In the genomic region with DNA sequence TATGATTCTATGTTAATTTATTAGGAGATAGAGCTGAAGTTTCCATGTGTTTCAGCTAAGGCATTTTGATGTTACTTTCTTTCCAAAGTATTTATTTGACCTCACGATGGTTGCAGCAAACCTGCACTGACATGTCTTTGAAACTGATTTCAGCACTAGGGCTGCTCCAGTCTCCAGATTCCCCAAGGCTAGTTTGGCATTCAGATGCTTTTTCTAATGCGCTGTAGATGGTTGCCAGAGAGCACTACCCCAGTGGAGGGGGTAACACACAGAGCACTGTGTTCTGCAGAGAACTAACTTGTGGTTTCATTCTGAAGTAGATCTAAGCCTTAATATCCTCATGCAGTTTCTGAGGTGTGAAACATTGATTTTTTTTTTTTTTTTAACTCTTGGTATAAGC, we compare ENCODE assay signal across 16 mouse cellular contexts.
"Had no signal": no experiment of that assay in that cellular context is flagged by ENCODE, and none has a peak within 500 bp of the region (broad histone marks: within the 10 kb centered on the region; RNA-seq: fewer than 3 reads in every experiment).

No protein-coding gene starts in this region.

- DNase-seq: kidney, adult 18-20 months; kidney, postnatal 25 days; layer of hippocampus, adult 9-11 months; liver; liver, embryonic 13.5 days; lung, adult 2 months; lung, postnatal 14 days; lung, postnatal 4 days; thymus, adult 18-20 months; thymus, postnatal 36 days had no signal

- H3K4me2 ChIP-seq: limb, embryonic 13.5 days; liver, embryonic 13.5 days; midbrain, embryonic 12.5 days; midbrain, embryonic 15.5 days; neural tube, embryonic 12.5 days had no signal

- H3K4me1 ChIP-seq: midbrain, embryonic 12.5 days had no signal

- H3K4me3 ChIP-seq: limb, embryonic 10.5 days; limb, embryonic 13.5 days; liver, embryonic 13.5 days; midbrain, embryonic 12.5 days; midbrain, embryonic 15.5 days; neural tube, embryonic 12.5 days had no signal

- H3K27ac ChIP-seq: kidney, postnatal 0 days; limb, embryonic 10.5 days; limb, embryonic 13.5 days; liver, embryonic 13.5 days; midbrain, embryonic 12.5 days; midbrain, embryonic 15.5 days; neural tube, embryonic 12.5 days had no signal

- H3K9ac ChIP-seq: limb, embryonic 13.5 days; liver, embryonic 13.5 days; midbrain, embryonic 12.5 days; midbrain, embryonic 15.5 days; neural tube, embryonic 12.5 days had no signal

- H3K36me3 ChIP-seq: liver, embryonic 13.5 days; midbrain, embryonic 15.5 days had no signal

- ATAC-seq: midbrain, embryonic 15.5 days had no signal

- H3K9me3 ChIP-seq: limb, embryonic 10.5 days; limb, embryonic 13.5 days; liver, embryonic 13.5 days; midbrain, embryonic 12.5 days; midbrain, embryonic 15.5 days; neural tube, embryonic 12.5 days had no signal

- H3K27me3 ChIP-seq: limb, embryonic 13.5 days; liver, embryonic 13.5 days; midbrain, embryonic 12.5 days; midbrain, embryonic 15.5 days; neural tube, embryonic 12.5 days had no signal
